Mouse (Mus musculus) lung, postnatal 25 days (tissue): ENCODE data around the gene Il10.

Experiments
- DNase-seq: peaks from one replicate; pipeline ENCODE4 v3.0.0; 2022; ENCODE audit warnings: low spot score

Gene Il10

GRCm38 (mm10) chr1:131049361-131049806 lies 29.7 kb downstream of the Il10 start:
- DNase-seq, result no peak

- no peak for DNase-seq
These were observed 30.4 kb downstream of the Il10 start for GRCm38 (mm10) chr1:131050011-131050410.

DNA sequence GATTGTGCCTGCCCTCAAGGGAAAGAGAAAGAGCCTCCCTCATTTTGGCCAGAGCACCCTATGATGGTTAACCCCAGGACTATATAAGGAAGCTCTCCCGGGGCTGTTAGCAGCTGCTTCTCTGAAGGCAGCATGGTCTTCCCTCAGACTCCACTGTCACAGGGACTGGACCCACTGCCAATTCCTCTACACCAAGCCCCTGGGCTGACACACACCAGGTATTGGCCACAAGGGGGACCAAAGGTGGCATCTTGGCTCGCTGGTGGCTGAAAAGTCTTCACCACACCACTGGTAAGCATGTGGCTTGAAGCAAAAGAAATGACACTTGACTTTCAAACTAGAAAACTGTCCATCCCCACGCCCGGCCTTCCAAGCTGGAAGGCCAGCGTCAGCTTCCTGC lies 31.0 kb downstream of the Il10 start:
- DNase-seq, result no peak

DNA sequence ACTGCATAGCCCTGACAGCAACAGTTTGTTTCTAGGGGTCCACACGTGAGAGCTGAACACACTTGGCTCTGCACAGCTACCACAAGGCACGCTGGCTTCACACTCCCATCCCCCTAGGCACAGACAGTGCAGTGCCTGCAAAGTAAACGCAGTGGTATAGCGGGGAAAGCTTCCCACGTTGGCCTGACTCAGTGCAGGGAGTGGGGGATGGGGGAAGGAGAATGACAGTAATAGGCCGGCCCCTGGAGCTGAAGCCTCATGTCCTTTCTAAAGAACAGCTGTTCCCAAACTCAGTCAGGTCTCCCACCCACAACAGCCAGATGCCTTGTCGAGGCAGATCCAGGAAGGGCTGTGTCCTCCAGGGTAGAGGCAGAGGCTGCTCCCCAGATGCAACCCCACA lies 31.4 kb downstream of the Il10 start:
- DNase-seq, result no peak

GRCm38 (mm10) chr1:131053239-131053638 lies 33.6 kb downstream of the Il10 start:
- DNase-seq, result peak; percentile 57

DNA sequence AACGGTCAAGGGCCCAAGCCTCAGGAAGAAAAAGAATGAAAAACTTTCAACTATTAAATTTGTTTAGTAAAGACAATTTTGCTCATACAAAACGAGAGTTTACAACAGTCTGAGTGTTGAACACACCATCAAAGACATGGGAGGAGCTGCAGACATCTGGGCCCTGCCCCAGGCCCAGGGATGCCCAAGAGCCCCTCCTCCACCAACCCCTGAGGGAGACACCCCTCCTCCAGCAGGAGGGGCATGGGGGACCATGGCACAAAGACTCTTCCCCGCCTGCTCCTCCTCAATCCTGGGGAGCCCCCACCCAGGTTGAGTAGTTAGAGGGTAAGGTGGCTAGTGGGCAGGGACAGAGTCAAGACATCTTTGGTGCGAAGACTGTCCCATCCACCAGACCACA lies 34.0 kb downstream of the Il10 start:
- no peak for DNase-seq

GRCm38 (mm10) chr1:131054251-131054650 lies 34.6 kb downstream of the Il10 start:
- DNase-seq, result no peak

- no peak for DNase-seq
These were observed 38.8 kb downstream of the Il10 start for GRCm38 (mm10) chr1:131058431-131058830.

- no peak for DNase-seq
These were observed 39.8 kb downstream of the Il10 start for GRCm38 (mm10) chr1:131059411-131059810.

DNA sequence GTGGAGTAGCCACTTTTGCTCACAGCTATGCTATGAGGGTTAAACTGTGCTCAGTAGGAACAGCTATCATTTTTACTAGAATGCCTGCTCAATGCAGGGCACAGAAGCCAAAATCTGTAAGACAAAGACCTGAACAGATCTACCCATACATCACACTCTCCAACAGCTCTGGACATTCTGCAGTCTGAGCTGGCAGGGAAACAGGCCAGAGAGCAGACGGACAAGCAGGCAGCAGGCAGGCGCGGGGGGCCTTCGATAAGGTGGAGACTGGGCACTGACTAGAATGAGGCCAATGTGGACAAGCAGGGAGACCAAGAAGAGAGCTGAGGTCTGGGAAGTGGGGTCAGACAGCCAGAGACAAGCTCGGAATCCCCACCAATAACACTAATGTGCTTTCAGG lies 40.2 kb downstream of the Il10 start:
- no peak for DNase-seq

DNA sequence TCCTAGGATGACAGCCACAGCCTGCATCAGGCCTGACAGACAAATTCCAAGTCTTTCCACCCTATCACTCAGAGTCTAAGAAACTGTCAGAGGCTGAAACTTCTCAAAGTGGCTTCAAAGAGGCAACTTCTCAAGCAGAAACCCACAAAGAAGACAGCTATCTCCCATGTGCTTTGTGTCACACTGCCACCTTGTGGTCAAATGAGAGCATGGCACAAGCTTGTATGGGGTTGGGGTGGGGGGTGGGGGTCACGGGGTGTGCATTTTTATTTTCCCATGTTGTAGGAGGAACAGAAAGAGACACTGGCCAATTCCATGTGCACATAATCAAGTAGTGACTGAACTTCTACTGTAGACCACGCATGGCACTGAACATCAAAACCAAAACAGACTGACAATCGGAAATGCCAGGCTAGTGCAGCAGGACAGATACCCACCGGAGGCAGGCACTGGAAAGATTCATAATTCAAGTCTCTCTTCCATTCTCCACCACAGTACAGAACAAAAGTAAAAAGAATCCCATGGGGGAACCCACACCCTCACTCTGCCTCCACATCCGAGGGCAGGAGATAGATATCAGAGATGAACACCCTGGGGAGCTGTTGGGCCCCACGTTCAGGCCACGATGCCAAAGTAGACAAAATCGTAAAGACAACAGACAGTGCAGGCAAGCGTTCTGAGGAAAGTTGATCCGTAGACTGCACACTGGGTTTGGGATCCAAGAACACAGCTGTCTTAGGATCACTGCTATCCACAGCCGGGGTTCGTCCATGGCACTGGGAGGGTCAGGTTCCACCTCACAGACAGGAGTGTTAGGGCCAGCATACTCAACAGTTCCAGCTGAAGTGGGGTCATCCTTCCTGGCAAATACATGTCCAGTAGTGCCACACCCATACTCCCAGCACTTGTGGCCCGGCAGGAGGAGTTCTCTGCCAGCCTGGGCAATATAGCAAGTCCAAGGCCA lies 40.9 kb downstream of the Il10 start:
- DNase-seq, result peak; percentile 40

DNA sequence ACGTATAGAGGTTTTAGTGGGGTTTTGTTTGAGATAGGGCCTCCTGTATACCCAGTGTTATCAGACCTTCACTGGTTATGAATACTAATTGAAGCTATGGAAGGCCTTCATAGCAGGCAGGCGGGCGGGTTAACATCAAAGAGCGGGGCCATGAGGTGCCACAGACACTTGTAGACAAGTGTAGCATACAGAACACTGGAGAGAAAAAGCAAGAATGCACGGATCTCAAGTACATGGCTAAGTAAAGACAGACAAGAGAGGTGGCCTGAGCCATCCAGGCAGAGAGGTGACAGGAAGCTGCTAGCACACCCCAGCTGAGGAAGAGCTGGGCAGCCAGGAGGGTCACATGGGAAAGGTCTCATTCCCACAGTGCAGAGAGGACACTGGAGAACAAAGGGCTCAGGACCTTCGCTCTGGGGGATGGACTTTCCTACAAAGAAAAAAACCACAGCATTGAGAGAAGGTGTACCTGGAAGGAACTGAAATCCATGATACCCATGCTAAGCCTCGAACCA lies 42.2 kb downstream of the Il10 start:
- DNase-seq, result no peak

- no peak for DNase-seq
These were observed 43.2 kb downstream of the Il10 start for GRCm38 (mm10) chr1:131062821-131063220.

DNA sequence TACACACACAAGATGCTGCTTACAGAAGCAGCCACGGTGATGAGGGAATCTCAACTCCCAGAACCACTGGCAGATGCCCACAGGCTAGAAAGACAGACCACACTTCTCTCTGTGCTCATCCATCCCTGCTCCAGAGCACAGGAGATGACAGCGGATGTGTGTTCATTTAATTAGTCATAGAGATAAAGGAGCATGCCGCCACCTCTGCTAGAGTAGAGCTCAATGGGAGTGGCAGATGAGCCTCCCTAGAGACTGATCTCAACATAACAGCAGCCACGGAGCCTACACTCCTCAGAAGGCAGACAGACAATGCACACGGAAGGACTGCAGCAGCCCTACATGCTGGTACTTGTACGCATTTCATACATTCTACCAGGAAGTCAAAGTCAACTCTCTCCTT lies 44.6 kb downstream of the Il10 start:
- no peak for DNase-seq

- DNase-seq, result no peak
These were observed 48.5 kb downstream of the Il10 start for GRCm38 (mm10) chr1:131068011-131068727.

- no peak for DNase-seq
These were observed 49.4 kb downstream of the Il10 start for GRCm38 (mm10) chr1:131069010-131069409.

- no peak for DNase-seq
These were observed 52.8 kb downstream of the Il10 start for GRCm38 (mm10) chr1:131072376-131072990.

DNA sequence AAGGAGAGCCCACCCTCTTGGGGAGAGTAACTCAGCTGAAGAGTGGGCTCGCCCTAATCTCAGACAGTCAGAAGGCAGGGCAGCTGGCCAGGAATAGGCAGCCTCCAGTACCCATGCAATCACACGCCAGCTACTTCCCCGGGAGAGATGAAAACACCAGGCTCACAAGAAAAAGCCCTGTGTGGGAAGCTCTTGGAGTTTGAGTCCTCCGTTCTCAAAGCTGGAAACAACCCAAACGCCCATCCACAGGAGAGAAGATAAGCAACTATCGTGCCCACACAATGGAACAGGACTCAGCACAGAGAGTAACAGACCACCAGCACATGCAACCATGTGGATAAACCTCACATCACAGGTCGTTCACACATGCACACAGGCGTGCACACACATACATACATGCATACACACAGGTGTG lies 54.9 kb downstream of the Il10 start:
- no peak for DNase-seq
